Mouse (Mus musculus) embryo, embryonic 10 days (tissue): ENCODE measurements around the gene Oxsr1.
"Not testable (repeated sequence)": the region's sequence is repeated elsewhere in the genome, so short reads cannot be mapped to it uniquely, and the experiment has no call there.

Experiments used
- DNase-seq: peaks from one replicate; pipeline ENCODE4 v3.0.0-alpha.2; 2015; ENCODE audit warnings: low spot score

The Oxsr1 gene

GRCm38 (mm10) chr9:119337842-119338241, 15.6 kb upstream of the Oxsr1 start:
- no peak for DNase-seq

GRCm38 (mm10) chr9:119335571-119335970, 13.3 kb upstream of the Oxsr1 start:
- no peak for DNase-seq

GRCm38 (mm10) chr9:119334834-119335233, 12.6 kb upstream of the Oxsr1 start:
- no peak for DNase-seq

GRCm38 (mm10) chr9:119334324-119334723, 12.1 kb upstream of the Oxsr1 start:
- DNase-seq: no peak

GRCm38 (mm10) chr9:119330186-119330963, 8.1 kb upstream of the Oxsr1 start:
- no peak for DNase-seq

- no peak for DNase-seq
Measured at GRCm38 (mm10) chr9:119328488-119328887, 6.3 kb upstream of the Oxsr1 start.

GRCm38 (mm10) chr9:119324130-119324529, 1.9 kb upstream of the Oxsr1 start:
- DNase-seq: no peak

- no peak for DNase-seq
Measured at GRCm38 (mm10) chr9:119323260-119323645, 1.0 kb upstream of the Oxsr1 start.

GRCm38 (mm10) chr9:119321392-119322229, 616 bp downstream of the Oxsr1 start:
- peak; percentile 32 for DNase-seq

- DNase-seq: peak; percentile 33
Measured at GRCm38 (mm10) chr9:119320946-119321345, 1.3 kb downstream of the Oxsr1 start.

GRCm38 (mm10) chr9:119320446-119320845, 1.8 kb downstream of the Oxsr1 start:
- no peak for DNase-seq

- no peak for DNase-seq
Measured at GRCm38 (mm10) chr9:119318891-119319290, 3.3 kb downstream of the Oxsr1 start.

GRCm38 (mm10) chr9:119313096-119313495, 9.1 kb downstream of the Oxsr1 start:
- no peak for DNase-seq

GRCm38 (mm10) chr9:119309067-119309466, 13.2 kb downstream of the Oxsr1 start:
- no peak for DNase-seq

GRCm38 (mm10) chr9:119305863-119306262, 16.4 kb downstream of the Oxsr1 start:
- no peak for DNase-seq

- no peak for DNase-seq
Measured at GRCm38 (mm10) chr9:119298563-119298962, 23.7 kb downstream of the Oxsr1 start.

- no peak for DNase-seq
Measured at GRCm38 (mm10) chr9:119297696-119298095, 24.5 kb downstream of the Oxsr1 start.

- no peak for DNase-seq
Measured at GRCm38 (mm10) chr9:119290791-119291190, 31.4 kb downstream of the Oxsr1 start.

GRCm38 (mm10) chr9:119280894-119281682, 41.1 kb downstream of the Oxsr1 start:
- DNase-seq: no peak

- no peak for DNase-seq
Measured at GRCm38 (mm10) chr9:119278031-119278430, 44.2 kb downstream of the Oxsr1 start.

GRCm38 (mm10) chr9:119276321-119276720, 45.9 kb downstream of the Oxsr1 start:
- no peak for DNase-seq

GRCm38 (mm10) chr9:119274814-119275213, 47.4 kb downstream of the Oxsr1 start:
- DNase-seq: not testable (repeated sequence)
